Mouse (Mus musculus) right cerebral cortex, postnatal 25 days (tissue): ENCODE measurements around the gene Zfp948.
A peak's percentile ranks its signal among the peaks of the same experiment; 100 is the strongest.
"Not testable (repeated sequence)": the region's sequence is repeated elsewhere in the genome, so short reads cannot be mapped to it uniquely, and the experiment has no call there.

Experiments used
- DNase-seq: peaks from one replicate; pipeline ENCODE4 v3.0.0; 2022

The Zfp948 gene

DNA sequence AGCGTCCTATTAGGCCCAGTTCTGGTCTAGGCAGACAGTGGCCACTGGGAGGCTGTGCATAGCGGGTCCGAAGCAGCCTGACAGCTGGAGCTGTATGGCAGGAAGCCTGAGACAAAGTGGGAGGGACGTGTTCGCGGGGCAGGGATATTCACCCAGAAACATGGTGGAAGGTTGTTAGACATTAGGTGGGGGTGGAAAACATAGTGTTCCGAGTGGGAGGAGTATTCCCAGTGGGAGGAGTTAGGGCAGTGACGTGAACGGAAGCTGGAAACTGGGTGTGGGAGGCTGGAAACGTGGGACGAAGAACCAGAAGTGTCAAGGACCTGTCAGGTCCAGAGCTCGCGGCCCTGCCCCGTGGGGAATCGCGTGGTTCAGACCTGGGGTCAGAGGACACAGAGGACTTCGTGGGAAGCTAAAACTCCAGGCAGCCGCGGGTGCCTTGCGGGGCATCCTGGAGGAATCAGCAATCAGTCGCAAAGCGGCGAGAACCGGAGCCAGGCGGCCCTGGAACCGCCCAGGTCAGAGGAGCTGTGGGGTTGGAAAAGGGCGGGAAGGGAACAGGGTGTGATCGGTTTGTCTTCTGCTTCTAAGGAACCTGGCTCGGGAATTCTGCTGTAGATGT, at the start of gene Zfp948:
Gene Zfp948, plus strand, starts transcription at position 281 of the 622 bp plus-strand sequence.
- peak; percentile 77 for DNase-seq

DNA sequence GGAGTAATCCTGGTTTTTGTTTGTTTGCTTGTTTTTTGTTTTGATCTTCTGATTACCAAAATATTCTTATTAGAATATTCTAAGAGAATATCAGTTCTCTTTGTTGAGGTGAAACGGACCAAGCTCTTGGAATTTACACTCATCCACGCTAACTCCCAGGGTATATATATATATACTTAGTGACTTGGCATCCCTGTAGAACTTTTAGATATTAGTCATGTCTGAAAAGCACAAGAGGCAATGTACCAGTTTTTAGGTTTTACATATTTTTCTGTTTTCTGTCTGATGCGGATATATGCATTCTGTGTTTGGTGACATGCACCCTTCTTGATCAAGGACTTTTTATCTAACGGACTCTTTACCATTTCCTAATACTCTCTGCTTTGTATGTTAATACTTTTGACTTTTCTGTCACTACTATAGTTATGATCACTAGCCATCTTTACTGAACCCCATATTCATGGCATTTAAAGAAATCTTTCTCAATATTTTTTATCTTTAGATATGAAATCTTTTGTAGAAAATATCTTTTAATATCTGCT, 49.6 kb upstream of the Zfp948 start:
- no peak for DNase-seq

DNA sequence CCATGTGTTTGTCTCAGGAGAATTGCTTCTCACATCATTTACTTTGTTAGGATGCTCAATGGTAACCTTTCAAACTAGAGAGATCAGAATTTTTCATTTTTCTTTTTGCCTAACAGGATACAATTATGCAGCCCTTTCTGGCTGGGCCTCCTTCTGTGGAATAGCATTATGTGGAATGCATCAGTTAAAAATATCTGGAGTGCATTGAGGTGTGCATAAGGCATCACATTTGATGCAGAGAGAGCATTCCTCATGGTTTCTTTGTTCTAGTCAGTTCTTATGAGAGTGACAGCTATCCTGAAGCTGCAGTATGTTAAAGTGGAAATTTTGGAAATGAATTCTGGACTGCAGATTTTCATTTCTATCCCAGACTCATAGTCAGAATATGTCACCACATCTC, 40.5 kb upstream of the Zfp948 start:
- no peak for DNase-seq

DNA sequence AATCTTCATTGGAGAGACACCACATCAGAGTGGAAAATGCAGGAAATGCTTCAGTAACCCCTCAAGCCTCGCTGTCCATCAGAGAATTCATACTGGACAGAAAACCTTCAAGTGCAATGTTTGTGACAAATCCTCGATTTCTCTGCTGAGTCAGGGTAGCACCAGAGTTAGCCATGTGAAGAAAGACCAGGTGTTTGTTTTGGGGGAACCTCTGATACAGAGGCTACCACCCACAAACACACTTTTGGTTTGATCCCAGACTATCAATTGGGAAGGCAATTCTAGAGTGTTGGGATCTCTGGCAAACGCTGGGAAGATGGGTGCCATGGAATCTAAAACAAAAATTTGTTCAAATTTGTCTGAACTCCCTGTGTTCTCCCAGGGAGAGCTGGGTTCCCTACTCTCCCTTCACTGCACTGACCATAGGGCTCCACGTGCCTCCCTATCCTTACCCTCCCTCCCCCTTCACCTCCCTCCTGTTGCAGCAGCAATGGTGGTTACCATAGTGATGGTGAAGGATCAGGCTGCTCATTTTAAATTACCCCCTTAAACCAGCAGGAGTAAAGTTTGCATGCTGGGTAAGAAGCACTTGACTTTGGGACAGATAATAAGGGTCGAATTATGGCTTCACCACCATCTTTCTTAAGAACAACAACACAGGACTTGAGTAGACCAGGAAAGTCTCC, 36.0 kb upstream of the Zfp948 start:
- no peak for DNase-seq

DNA sequence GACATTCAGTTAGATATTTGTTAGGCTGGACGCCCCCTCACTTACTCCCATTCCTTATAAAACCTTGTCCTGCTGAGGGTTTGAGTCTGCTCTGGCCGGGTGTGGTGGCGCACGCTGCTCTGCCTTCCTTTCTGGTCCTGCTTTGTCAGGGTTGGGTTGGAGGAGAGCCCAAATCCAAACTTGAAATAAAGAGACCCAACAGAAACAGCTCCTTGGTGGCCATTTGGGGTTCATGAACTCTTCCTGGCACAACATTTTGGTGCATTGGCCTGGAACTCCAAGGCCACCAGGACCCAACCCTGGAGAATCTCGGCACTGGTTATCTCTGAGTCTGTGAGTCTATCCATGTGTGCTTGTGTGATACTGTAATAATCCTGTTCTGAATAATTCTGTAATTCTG, 35.2 kb upstream of the Zfp948 start:
- peak; percentile 14 for DNase-seq

DNA sequence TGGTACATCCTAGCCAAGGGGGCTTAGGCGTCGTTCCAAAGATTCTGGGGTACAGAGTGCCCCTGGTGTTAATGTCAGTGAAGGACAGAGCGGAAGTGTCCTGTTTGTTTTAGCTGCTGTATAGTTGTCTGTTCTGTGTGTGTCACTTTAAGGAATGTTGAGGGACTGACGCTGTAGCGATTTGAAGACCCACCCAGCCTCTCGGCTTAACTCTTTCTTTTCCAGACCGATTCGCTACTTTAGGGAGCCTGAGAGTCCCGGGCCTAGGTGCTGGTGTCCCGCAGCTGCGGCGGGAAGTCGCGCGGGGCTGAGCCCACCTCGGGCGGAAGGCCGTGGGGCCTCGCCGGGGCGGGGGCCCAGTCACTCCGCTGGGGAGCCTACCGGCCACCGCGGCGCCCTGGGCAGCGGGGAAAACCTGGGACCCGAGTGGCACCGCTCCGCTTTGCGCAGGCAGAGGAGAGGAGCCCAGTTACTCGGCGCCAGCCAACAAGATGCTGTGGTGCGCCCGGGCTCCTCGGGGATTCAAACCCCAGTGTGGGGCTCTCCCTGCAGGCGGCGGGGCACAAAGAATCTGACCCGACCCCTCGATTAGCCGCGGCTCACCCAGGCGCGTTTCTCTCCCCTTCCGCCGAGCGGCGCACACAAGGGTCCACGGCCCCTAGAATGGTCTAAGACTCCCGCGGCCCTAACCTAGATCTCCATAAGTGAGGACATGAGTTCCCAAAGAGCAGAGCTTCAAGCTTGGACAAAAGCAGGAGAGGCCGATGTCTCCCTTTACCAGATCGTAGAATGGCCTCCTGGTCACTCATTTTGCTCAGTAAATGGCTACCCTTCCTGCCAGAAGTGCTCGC, 34.5 kb upstream of the Zfp948 start:
- DNase-seq: peak; percentile 79

DNA sequence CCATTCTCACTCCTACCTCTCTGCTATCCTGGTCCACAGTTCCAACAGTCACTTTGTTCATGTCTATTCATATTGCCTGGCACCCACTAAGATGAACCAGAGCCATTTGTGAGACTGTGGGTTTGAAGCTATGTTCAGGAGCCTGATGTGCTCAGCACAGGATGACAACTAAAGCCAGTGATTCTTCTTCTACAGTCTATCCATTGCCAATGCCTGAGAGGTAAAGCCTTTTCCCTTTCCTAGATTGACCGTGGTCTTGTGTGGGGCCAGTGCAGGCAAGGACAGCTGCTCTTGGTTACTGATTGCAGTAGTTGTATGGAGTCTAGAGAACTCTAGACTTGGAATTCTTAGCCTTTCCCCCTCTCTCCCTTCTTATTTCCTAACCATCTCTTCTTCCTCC, 32.8 kb upstream of the Zfp948 start:
- DNase-seq: no peak

DNA sequence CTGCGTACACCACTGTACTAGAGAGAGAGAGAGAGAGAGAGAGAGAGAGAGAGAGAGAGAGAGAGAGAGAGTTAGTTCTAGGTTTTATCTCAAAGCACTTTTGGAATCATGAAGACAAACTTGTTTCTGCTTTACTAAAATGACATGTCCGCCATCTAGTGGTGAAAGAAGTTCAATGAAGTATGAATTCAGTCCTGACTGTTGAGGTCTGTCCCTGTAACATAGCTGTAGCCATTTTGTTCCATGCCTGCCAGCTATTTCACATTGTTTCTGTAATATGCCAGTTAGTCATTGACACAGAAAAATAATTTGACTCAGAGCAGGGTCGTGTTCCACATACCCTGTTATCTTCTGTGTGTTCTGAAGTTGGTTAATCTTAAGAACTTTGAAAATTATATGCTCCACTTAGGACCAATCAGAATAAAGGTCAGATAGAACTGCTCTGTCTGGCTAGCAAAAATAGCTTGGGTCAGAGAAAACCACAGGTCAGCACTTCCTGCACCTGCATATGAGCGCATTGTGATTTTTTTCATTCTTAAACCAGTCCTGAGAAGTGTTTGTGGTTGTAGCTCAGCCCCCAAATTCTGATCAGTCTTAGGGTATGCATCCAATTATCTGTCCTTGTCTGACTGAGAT, 32.2 kb upstream of the Zfp948 start:
- no peak for DNase-seq

DNA sequence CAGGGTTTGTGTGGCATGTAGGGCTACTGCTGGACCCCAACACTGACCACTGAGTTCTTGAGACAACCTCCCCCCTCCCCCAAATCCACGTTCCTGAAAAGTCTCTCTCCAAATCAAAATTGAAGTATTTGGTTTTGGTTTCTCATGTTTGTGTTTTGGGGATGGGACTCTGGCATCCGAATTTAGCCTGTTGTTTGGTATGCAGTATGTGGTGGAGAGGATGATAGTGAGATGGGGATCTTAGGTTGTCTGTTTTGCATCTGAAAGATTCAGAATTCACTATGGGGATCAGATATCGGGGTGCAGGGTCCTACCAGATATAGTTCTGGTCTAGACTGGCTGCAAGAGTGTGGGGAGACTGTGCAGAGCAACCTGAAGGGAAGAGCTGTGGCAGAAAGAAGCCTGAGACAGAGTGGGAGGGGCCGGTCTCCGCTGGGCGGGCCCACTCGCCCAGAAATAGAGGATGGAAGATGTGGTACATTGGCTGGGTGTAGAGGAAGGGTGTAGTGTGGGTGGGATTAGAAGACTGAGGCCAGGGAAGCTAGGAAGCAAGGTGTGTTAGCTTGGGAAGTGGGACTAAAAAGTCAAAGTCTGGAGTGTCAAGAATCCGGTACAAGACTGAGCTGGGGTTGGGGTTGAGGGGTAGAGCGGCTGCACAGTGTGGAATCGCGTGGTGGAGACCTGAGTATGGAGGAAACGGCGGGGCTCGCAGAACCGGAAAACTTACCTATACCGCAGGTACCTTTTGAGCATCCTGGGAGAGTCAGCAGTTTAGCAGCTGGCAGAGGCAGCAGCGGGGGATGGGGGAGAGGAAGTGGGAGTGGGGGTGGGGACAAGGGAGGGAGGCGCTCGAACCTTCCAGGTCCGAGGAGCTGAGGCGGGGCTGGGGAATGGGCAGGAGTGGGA, 31.5 kb upstream of the Zfp948 start, which contains the start of gene Zfp52:
Gene Zfp52, plus strand, starts transcription at position 444 of the 906 bp plus-strand sequence.
- DNase-seq: peak; percentile 61

DNA sequence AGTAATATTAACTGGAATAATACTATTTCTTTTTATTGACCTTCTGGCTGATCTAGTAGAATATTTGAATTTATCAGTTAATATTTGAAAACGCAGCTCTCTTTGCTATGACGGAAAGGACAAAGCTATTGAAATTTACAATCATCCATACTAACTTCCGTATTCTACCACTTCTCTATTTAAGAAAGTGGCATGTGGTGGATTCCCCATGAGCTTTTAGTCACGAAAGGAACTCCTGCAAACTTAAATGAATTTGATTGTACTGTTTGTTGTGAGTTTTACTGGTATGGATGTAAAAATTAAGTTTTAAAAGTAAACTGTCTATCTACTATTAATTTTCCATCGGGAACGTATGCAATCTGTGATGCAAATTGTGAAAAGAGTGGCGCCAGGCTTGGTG, 30.7 kb upstream of the Zfp948 start:
- DNase-seq: no peak

DNA sequence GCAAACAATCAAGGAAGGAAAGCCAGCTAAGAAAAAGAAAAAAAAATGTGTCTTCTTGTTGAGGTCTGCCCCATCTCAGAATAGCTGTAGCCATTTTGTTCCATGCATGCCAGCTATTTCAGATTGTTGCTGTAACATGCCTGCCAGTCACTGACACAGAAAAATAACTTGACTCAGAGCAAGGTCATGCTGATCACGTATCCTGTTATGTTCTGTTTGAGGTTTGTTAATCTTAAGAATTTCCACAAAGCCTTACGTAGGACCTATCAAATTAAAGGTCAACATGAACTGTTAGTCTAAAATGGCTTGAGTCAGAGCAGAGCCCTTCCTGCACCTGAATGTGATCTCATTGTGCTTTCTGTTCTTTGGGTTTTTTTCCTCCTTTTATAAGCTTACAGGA, 30.1 kb upstream of the Zfp948 start:
- no peak for DNase-seq

DNA sequence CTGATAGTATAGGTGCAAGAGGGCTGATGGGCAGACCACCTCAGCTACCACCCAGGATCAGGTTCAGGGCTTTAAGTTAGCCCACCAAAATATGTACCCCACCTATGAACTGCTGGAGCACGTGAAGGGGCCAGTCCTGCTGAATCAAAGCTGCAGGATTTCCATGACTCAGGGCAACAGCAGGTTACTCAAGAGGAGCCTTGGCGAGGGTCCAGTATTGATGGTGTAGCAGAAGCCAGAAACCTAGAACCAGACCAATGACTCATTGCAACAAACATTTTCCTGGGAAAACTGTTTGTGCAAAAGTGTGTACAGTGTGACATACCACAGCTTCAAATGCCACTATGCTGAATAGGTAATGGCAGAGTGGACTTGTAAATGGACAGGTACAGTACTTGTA, 9.0 kb upstream of the Zfp948 start:
- no peak for DNase-seq

DNA sequence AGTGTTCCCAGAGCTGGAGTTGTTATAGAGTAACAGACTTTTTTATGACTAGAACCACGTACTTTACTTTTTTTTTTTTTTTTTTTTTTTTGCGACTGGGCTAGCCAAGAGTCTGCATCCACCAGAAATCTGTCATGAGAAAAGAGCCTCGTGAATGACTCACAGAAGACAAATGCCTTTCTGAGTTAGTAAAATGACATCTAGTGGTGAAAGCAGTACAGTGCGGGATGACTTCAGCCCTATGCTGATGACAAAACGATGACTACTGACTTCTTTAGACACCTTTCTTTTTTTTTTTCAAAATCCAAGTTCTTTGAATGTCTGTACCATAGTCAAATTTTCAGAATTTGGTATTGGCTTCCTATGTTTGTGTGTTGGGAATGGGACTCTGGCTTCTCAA, 588 bp upstream of the Zfp948 start:
- peak; percentile 25 for DNase-seq

DNA sequence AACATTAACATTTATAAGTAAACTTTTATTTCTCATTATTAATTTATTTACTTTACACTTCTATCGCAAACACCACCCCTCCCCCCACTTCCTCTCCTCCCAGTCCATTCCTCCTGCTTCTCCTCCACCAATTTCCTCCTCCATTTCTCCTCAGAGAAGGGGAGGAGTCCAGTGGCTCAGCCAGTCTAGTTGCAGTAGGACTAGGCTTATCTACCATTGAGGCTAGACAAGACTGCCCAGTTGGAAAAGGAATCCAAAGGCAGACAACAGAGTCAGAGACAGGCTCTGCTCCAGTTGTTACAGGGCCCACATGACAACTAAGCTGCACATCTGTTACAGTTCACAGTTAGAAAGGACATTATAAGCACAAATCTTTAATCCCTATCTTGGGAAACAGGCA, 888 bp downstream of the Zfp948 start:
- DNase-seq: peak; percentile 7

DNA sequence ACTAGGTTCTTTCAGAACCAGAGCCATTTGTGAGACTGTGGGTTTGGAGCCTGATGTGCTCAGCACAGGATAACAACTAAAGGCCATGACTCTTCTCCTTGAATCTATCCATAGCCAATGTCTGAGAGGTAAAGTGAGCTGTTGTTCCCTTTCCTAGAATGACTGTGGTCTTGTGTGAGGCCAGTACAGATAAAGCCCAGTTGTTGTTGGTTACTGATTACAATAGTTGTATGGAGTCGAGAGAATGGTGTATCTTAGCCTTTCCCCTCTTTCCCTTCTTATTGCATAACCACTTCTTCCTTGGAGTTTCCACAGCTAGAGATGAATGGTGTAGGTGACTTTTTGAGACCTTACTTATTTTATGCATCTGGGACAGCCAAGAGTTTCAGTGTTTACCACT, 12.3 kb downstream of the Zfp948 start:
- no peak for DNase-seq

DNA sequence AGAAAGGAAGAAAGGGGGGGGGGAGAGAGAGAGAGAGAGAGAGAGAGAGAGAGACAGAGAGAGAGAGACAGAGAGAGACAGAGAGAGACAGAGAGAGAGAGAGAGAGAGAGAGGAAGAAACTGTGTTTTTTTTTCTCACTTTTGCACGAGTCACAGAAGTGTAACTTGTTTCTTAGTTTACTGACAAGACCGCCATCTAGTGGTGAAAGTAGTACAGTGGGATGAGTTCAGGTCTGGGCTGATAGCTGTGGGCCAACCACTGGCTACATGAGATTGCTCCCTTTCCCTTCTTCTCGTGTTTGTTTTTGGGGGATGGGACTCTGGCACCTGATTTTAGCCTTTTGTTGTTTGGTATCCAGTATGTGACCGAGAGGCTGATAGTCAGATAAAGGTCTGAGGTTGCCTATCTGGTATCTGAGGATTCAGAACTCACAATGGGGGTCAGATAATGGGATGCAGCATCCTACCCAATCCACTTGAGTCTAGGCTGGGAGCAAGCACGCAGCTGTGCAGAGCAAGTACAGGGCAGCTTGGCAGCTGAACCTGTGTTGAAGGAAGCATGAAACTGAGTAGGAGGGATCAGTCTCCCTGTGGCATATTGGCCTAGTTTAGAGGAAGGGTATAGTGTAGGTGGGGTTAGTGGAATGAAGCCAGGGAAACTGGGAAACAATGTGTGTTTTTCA, 12.8 kb downstream of the Zfp948 start:
- no peak for DNase-seq

DNA sequence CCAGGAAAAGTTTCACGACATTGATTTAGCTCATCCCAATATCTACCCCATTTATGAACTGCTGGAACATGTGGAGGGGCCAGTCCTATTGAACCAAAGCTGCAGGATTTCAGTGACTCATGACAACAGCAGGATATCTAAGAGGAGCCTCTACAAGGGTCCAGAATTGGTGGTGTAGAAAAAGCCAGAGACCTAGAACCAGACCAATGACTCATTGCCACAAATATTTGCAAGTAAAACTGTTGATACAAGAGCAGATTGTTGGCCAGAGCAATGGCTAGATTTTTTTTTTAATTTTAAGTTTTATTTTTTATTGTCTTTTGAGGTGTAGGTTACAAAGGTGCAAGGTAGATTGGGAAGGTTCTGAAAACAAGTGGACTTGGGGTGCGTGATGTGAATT, 18.7 kb downstream of the Zfp948 start:
- no peak for DNase-seq

DNA sequence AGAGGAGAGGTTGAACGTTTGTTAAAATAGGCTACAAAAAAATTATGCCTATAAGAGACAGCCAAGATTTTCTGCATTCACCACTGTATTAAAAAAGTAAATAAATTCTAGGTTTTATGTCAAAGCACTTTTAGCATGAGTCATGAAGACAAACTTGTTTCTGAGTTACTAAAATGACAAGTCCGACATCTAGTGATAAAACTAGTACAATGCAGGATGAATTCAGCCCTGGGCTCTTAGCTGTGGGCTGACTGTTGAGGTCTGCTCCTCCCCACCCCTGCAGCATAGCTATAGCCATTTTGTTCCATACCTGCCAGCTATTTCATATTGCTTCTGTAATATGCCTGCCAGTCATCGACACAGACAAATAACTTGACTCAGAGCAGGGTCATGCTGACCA, 49.5 kb downstream of the Zfp948 start:
- no peak for DNase-seq

DNA sequence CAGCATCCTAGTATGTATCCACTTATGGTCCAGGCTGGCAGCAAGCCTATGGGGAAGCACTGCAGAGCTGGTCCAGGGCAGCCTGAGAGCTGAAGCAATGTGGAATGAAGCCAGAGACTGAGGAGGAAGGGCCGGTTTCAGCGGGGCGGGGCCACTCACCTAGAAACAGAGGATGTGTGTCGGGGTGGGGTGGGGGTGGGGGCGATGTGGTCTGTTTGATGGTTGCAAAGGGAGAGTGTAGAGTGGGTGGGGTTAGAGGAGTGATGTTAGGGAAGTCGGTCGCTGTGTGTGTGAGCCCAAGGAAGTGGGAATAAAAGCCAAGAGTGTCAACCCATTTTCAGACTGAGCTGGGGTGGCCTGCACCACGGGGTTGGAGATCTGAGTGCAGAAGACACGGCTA, 50.5 kb downstream of the Zfp948 start:
- no peak for DNase-seq

DNA sequence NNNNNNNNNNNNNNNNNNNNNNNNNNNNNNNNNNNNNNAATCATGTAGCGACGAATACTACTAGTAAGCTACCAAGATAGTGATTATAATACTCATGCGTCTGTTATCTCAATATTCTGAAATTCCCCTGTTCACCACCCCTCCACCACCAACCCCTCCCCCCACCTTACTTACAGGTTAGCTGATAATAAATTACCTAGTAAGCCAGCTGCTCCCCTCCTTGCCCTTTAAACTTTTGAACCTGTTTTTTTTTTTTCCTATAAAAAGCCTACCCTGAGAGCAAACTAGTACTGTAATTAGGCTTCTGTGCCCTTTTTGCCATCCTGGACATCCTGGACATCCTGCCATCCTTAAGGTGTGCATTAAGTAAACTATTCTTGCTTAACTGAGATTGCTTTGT, 56.8 kb downstream of the Zfp948 start:
- DNase-seq: no peak

DNA sequence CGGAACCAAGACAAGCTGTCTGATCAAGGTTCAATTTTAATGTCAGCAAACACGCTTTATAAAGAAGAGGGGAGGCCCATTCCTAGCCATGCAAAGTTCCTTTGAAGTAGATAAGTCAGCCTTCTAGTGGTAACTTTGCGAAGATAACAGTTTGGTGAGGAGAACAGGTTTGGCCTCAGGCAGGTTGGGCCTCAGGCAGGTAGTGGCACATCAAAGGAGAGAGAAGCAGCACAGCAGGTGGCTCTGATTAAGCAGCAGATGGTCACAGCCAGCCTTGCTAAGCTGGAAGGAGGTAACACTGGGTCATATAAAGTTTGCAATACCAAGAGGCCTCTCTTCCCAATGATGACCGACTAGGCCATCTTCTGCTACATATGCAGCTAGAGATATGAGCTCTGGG, 69.0 kb downstream of the Zfp948 start:
- DNase-seq: not testable (repeated sequence)
